Mouse (Mus musculus): Measurements from ENCODE around the gene Tbc1d2b. TPM values are rescaled to one million over a fixed set of nuclear protein-coding genes. Genes with fewer than 3 reads are reported as not detected.

Gene Tbc1d2b
- polyA plus RNA-seq, 1 experiment from 2014 or later = 20.1 TPM

DNA sequence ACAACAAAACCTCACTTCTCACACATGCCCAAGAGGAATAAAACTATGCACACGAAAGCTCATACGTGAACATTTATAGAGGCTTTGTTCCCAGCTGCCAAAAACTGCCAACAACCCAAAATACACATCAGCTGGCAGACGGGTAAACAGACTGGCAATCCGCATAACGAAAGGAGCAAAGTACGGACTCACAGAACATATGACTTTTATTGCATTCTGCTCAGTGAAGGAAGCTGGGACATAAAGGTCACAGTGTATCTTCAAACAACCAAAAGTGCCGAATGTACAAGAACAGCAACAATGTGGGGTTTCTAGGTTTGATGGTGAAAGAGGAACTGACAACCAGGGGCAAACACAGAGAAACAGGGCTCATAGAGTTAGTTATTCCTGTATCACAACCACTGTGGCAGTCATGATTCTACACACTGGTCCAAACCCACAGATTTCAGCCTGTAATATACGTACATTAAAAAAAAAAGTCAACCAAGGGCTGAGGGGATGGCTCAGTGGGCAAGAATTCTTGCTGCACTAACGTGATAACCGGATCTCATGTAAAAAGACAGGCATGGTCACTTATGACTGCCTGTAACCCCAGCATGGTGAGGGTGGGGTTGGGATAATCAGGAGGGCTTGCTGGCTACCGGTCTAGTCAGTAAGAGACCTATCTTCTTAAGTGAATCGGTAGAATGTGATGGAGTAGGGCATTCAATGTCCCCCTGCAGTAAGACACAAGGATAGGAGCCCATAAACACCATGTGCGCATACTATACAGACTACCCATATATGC lies 19.4 kb downstream of the Tbc1d2b start:
- no peak overlapping the region for H3K27ac ChIP-seq (replicated peaks)
- no peak for ATAC-seq (ENCODE audit: insufficient number of reproducible peaks, low FRiP score, low TSS enrichment, low read depth)
- no peak overlapping the region for H3K4me3 ChIP-seq (replicated peaks)
- H3K9ac ChIP-seq = no peak overlapping the region
- H3K27me3 ChIP-seq = no peaks in the 10 kb centered on the region
- 70% methylated on average over 13 of the region's 13 CpGs for WGBS
- H3K9me3 ChIP-seq (replicated peaks) = no peaks in the 10 kb centered on the region
- H3K4me2 ChIP-seq (replicated peaks) = no peak overlapping the region
- H3K36me3 ChIP-seq = peaks cover 21% of the 10 kb centered on the region; the same call in 1 of the 2 replicates
- H3K4me1 ChIP-seq = peaks cover 5% of the 10 kb centered on the region

DNA sequence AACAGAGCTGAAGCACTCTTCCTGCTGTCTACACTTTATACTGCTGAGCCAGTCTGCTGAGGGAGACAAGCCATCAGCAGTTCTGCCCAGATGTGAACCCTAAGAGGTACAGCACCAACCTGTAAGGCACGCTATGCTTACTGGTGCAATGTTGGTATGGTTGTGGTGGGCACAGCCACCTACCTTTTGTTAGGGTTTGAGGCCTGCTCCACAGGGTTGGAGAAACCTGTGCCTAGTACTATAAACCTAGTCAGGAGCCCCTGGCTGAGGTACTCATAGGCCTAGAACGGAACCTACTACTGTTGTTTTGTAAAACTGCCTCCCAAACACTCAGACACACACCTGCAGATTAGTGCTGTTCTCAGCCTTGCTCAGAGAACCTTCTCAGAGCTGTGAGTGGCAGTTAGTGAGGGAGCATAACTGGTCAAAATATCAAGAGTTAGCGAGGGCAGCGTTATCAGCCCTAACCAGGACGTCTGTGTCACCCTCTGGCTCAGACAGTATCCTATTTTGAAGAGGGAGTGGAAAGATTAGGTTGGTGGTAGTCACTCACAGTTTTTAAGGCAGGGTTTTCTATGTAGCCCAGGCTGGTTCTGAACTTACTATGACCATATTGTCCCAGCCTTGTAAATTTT lies 20.3 kb downstream of the Tbc1d2b start:
- no peaks in the 10 kb centered on the region for H3K9me3 ChIP-seq (replicated peaks)
- no peaks in the 10 kb centered on the region for H3K4me1 ChIP-seq
- no peaks in the 10 kb centered on the region for H3K27me3 ChIP-seq
- no peak overlapping the region for H3K4me3 ChIP-seq (replicated peaks)
- H3K27ac ChIP-seq (replicated peaks) = no peak overlapping the region
- no peak for ATAC-seq (ENCODE audit: insufficient number of reproducible peaks, low FRiP score, low TSS enrichment, low read depth)
- H3K9ac ChIP-seq = no peak overlapping the region
- peaks cover 21% of the 10 kb centered on the region; the same call in 1 of the 2 replicates for H3K36me3 ChIP-seq
- H3K4me2 ChIP-seq (replicated peaks) = no peak overlapping the region
- WGBS = 85% methylated on average over 5 of the region's 5 CpGs

DNA sequence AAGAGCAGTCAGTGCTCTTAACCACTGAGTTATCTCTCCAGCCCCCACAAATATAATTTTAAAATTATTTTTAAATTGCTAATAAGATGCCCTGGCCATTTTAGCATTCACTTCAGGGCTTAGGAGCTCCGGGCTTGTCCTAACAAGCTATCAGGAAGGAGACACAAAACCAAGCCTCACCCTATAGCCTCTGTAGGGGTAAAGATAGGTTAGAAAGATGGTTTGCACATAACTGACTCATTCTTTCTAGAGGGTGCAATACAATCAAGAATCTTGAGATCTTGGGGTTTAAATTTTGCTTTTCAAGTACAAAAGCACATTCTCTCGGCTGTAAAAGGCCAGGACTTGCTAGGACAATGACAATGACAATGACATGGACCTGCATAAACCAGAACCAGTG lies 21.6 kb downstream of the Tbc1d2b start:
- Histone ChIP-seq H3K4me2 (replicated peaks) (no peak overlapping the region), H3K4me1 (no peaks in the 10 kb centered on the region), H3K27ac (replicated peaks) (no peak overlapping the region), H3K36me3 (peaks cover 21% of the 10 kb centered on the region; the same call in 1 of the 2 replicates), H3K4me3 (replicated peaks) (no peak overlapping the region), H3K9ac (no peak overlapping the region), H3K9me3 (replicated peaks) (no peaks in the 10 kb centered on the region), H3K27me3 (no peaks in the 10 kb centered on the region)
- 88% methylated on average over 2 of the region's 2 CpGs for WGBS
- ATAC-seq (ENCODE audit: insufficient number of reproducible peaks, low FRiP score, low TSS enrichment, low read depth) = no peak

DNA sequence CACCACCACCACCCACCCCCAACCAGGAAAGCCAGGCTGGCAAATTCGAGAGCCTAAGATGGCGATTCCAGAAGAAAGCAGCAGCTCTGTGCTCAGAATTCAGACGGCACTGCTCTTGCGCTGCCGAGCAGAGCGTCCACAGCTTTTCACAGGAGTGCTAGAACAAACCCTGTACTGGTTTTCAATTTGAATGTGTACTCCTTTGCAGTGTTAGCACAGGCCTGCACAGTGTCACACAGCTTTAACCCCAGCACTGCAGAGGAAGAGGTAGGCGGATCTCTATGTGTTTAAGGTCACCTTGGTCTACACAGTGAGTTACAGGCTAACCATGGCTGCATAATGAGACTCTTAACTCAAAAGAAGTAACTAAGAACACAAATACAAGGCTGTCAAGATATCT lies 22.3 kb downstream of the Tbc1d2b start:
- Histone ChIP-seq H3K4me1 (no peaks in the 10 kb centered on the region), H3K4me3 (replicated peaks) (no peak overlapping the region), H3K9ac (no peak overlapping the region), H3K4me2 (replicated peaks) (no peak overlapping the region), H3K9me3 (replicated peaks) (no peaks in the 10 kb centered on the region), H3K36me3 (peaks cover 21% of the 10 kb centered on the region; the same call in 1 of the 2 replicates), H3K27me3 (no peaks in the 10 kb centered on the region), H3K27ac (replicated peaks) (no peak overlapping the region)
- WGBS = 88% methylated on average over 7 of the region's 7 CpGs
- ATAC-seq (ENCODE audit: insufficient number of reproducible peaks, low FRiP score, low TSS enrichment, low read depth) = no peak

DNA sequence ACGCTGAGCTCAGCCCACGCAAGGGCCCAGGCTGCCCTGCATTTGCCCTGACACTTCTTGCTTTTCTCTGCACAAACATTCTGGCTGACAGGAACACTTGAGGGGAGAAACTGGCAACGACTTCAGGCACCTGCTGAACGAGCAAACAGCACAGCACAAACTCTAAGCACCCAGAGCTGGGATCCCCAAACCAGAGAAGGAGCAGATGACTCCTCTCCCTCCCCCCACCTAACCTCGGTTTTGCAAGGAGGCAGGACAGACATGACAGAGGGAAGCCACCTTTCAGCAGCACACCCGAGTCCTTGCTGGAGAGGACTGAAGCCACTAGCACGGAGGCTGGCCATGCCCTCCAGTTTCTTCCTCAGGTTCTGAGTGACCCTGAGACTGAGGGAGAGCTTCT lies 23.3 kb downstream of the Tbc1d2b start:
- no peak for ATAC-seq (ENCODE audit: insufficient number of reproducible peaks, low FRiP score, low TSS enrichment, low read depth)

DNA sequence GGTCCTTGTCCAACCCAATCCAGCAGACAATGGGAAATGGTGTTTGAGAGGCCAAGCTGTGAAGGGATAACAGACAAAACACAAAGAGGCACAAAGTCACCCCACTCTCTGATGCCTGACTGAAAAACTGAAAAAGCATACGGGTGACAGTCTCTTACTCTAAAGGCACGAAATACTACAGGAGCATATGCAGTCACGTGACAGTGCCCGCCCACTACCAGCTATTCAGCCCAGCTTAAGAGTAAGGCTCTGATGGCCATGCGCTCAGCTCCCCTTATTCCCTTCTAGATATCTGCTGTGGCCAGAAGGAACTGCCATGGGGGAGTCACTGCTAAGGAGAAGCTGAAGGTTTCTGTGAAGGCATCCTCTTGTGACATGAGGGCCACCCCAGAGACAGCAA lies 24.8 kb downstream of the Tbc1d2b start:
- ATAC-seq (ENCODE audit: insufficient number of reproducible peaks, low FRiP score, low TSS enrichment, low read depth) = no peak
- peaks cover 21% of the 10 kb centered on the region; the same call in 1 of the 2 replicates for H3K36me3 ChIP-seq
- no peaks in the 10 kb centered on the region for H3K4me1 ChIP-seq
- no peak overlapping the region for H3K4me3 ChIP-seq (replicated peaks)
- no peak overlapping the region for H3K27ac ChIP-seq (replicated peaks)
- no peak overlapping the region for H3K4me2 ChIP-seq (replicated peaks)
- no peaks in the 10 kb centered on the region for H3K27me3 ChIP-seq
- H3K9ac ChIP-seq = no peak overlapping the region
- WGBS = 88% methylated on average over 5 of the region's 5 CpGs
- no peaks in the 10 kb centered on the region for H3K9me3 ChIP-seq (replicated peaks)

More for the DNA sequence above, 23.3 kb downstream of the Tbc1d2b start:
- Histone ChIP-seq H3K4me3 (replicated peaks) (no peak overlapping the region), H3K27ac (replicated peaks) (no peak overlapping the region), H3K36me3 (peaks cover 21% of the 10 kb centered on the region; the same call in 1 of the 2 replicates), H3K9me3 (replicated peaks) (no peaks in the 10 kb centered on the region), H3K27me3 (no peaks in the 10 kb centered on the region), H3K9ac (no peak overlapping the region), H3K4me1 (no peaks in the 10 kb centered on the region), H3K4me2 (replicated peaks) (no peak overlapping the region)
- WGBS = 76% methylated on average over 7 of the region's 7 CpGs

DNA sequence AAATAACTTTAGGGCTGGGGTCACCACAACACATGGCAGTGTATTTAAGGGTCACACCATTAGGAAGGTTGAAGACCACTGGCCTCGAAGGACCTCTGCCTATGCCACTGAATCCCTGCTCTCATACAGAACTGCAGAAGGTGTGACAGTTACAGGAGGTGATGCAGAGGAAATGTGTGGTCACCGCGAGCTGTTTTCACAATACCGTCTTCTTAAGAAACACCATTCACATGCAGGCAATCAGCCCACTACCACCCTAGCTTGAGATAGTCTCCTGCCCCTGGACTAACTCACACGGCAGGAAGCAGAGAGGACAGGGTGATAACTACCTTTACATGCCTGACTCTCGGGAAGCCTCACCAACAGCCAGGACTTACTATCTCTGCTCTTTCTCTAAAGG lies 25.4 kb downstream of the Tbc1d2b start:
- H3K4me2 ChIP-seq (replicated peaks) = no peak overlapping the region
- ATAC-seq (ENCODE audit: insufficient number of reproducible peaks, low FRiP score, low TSS enrichment, low read depth) = no peak
- H3K27ac ChIP-seq (replicated peaks) = no peak overlapping the region
- H3K4me3 ChIP-seq (replicated peaks) = no peak overlapping the region
- no peaks in the 10 kb centered on the region for H3K27me3 ChIP-seq
- H3K9me3 ChIP-seq (replicated peaks) = no peaks in the 10 kb centered on the region
- no peak overlapping the region for H3K9ac ChIP-seq
- H3K4me1 ChIP-seq = no peaks in the 10 kb centered on the region
- peaks cover 22% of the 10 kb centered on the region; the same call in 1 of the 2 replicates for H3K36me3 ChIP-seq
- 95% methylated on average over 6 of the region's 6 CpGs for WGBS

DNA sequence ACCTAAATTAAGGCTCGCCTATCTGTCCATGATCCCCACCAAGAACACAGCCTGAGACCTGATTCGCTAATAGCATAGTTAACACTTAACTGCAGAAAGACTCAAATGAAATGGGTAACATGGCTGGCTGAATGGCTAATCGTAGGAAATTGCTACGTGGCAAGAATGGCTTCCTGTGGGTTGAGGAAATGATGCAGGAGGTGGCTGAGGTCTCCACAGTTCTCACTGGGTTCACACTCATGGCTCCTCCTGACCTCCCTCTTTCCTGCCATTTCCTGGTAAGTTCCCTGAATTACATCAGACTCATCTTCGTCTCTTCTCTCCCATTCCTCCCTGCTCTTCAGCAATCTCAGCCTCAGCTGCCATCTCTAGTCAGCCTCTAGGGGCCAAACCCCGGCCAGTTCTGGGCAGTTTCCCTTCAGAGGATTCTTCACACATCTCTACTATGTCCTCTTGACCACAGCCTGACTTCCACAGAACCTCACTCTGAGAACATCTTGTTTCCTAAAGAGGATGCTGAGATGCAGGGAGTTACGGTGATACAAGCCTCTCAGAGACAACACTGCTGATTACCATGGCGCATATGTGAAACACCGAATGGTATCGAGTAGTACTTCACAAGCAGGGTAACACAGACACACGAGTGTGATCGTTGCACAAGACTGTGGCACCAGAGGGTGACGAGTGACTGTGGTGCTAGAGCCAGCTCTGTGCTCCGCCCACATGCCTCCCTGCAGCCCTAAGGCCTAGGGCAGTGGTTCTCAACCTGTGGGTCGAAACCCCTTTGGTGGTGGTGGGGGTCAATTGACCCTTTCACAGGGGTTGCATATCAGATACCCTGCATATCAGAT lies 26.1 kb downstream of the Tbc1d2b start:
- H3K4me2 ChIP-seq (replicated peaks) = no peak overlapping the region
- H3K4me1 ChIP-seq = no peaks in the 10 kb centered on the region
- 81% methylated on average over 15 of the region's 15 CpGs for WGBS
- H3K36me3 ChIP-seq = peaks cover 27% of the 10 kb centered on the region
- H3K27ac ChIP-seq (replicated peaks) = no peak overlapping the region
- no peak overlapping the region for H3K9ac ChIP-seq
- H3K9me3 ChIP-seq (replicated peaks) = 0 out of 2 replicates have a peak, but pooled peaks cover 1% of the 10 kb centered on the region
- no peak for ATAC-seq (ENCODE audit: insufficient number of reproducible peaks, low FRiP score, low TSS enrichment, low read depth)
- H3K27me3 ChIP-seq = no peaks in the 10 kb centered on the region
- no peak overlapping the region for H3K4me3 ChIP-seq (replicated peaks)

DNA sequence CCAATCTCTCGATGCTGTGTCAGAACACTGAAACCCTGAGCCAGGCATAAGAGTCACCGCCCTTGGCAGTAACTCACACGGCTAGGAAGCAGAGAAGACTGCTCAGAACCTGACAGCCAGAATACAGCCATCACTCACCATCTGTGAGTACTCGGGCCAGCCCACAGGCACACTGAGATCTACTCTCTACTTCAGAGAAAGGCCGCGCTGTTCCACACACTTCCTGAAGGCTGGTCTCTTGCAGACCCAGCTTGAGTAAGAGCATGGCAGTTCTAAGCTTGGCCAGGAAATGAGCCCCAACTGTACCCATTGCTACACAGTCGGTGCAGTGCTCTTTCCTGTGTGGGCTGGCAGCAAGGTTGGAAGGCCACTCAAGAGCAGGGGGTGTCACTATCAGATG lies 27.7 kb downstream of the Tbc1d2b start:
- no peak overlapping the region for H3K4me3 ChIP-seq (replicated peaks)
- ATAC-seq (ENCODE audit: insufficient number of reproducible peaks, low FRiP score, low TSS enrichment, low read depth) = no peak
- no peak overlapping the region for H3K4me2 ChIP-seq (replicated peaks)
- H3K27me3 ChIP-seq = no peaks in the 10 kb centered on the region
- H3K4me1 ChIP-seq = no peaks in the 10 kb centered on the region
- WGBS = 81% methylated on average over 7 of the region's 7 CpGs
- H3K36me3 ChIP-seq = peaks cover 17% of the 10 kb centered on the region
- H3K27ac ChIP-seq (replicated peaks) = no peak overlapping the region
- no peak overlapping the region for H3K9ac ChIP-seq
- H3K9me3 ChIP-seq (replicated peaks) = 0 out of 2 replicates have a peak, but pooled peaks cover 4% of the 10 kb centered on the region

DNA sequence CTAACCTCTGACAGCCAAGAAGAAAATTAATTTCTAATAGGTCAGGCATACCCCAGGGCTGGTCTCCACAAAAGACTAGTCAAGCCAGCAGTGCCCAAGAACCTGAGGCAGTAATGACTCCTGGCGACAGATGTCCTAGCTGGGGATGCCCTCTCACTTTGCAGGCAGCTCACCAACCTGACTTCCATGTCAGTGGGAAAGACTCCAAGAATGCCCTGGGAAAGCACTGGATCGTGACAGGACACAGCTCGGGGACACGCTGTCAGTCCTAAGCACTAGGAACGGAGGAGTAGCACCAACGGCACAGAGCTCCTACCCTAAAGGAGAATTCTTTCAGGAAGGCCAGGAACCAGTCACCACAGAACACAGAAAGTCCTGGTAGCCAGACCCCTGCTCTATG lies 28.3 kb downstream of the Tbc1d2b start:
- no peak overlapping the region for H3K4me2 ChIP-seq (replicated peaks)
- no peaks in the 10 kb centered on the region for H3K27me3 ChIP-seq
- no peak overlapping the region for H3K9ac ChIP-seq
- WGBS = 88% methylated on average over 6 of the region's 6 CpGs
- H3K36me3 ChIP-seq = peaks cover 18% of the 10 kb centered on the region
- ATAC-seq (ENCODE audit: insufficient number of reproducible peaks, low FRiP score, low TSS enrichment, low read depth) = no peak
- no peaks in the 10 kb centered on the region for H3K4me1 ChIP-seq
- 0 out of 2 replicates have a peak, but pooled peaks cover 4% of the 10 kb centered on the region for H3K9me3 ChIP-seq (replicated peaks)
- no peak overlapping the region for H3K27ac ChIP-seq (replicated peaks)
- no peak overlapping the region for H3K4me3 ChIP-seq (replicated peaks)

DNA sequence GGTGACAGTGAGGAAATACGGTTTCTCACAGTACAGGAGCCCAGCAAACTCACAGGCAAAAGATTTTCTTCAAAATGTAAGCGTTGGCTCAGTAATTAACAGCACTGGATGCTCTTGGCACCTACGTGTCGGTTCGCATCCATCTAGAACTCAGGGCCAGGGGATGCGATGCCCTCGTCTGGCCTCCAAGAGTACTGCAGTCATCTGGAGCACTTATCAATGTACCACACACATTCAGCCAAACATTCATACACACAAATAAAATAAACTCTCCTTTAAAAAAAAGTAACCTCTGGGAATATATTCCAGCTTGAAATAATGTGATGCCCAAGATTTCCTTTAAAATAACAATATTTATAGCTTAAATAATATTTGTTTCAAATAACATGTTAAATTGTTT lies 29.0 kb downstream of the Tbc1d2b start:
- Histone ChIP-seq H3K27ac (replicated peaks) (no peak overlapping the region), H3K4me2 (replicated peaks) (no peak overlapping the region)
- WGBS = 69% methylated on average over 7 of the region's 7 CpGs

More for the DNA sequence above, 29.0 kb downstream of the Tbc1d2b start:
- no peaks in the 10 kb centered on the region for H3K4me1 ChIP-seq
- H3K27me3 ChIP-seq = no peaks in the 10 kb centered on the region
- 0 out of 2 replicates have a peak, but pooled peaks cover 4% of the 10 kb centered on the region for H3K9me3 ChIP-seq (replicated peaks)
- H3K9ac ChIP-seq = no peak overlapping the region
- H3K36me3 ChIP-seq = peaks cover 16% of the 10 kb centered on the region
- no peak for ATAC-seq (ENCODE audit: insufficient number of reproducible peaks, low FRiP score, low TSS enrichment, low read depth)
- no peak overlapping the region for H3K4me3 ChIP-seq (replicated peaks)

Measured in embryonic facial prominence, embryonic 15.5 days (tissue).